Mouse (Mus musculus) hindbrain, embryonic 12.5 days (tissue): ENCODE data around the gene Efhd2. TPM values are rescaled to one million over a fixed set of nuclear protein-coding genes. Genes with fewer than 3 reads are reported as not detected.

Experiments
- ATAC-seq: fragments of 200-750 bp; cut with Nextera tagmentation; 2 replicates; pipeline ENCODE4 v1.8.0; 2017; ENCODE audit warnings: moderate TSS enrichment; ENCODE audit not compliant: low FRiP score
- H3K27ac ChIP-seq: fragments of 300-500 bp; sonication (generic); 2 replicates; pipeline ENCODE4 v1.5.1; 2016; ENCODE audit warnings: mild to moderate bottlenecking
- H3K27me3 ChIP-seq: fragments of 300-500 bp; sonication (generic); 2 replicates; pipeline ENCODE4 v1.6.1; 2016; ENCODE audit warnings: mild to moderate bottlenecking
- H3K36me3 ChIP-seq: fragments of 300-500 bp; sonication (generic); 2 replicates; pipeline ENCODE4 v1.6.1; 2016; ENCODE audit warnings: mild to moderate bottlenecking
- H3K4me1 ChIP-seq: fragments of 300-500 bp; sonication (generic); 2 replicates; pipeline ENCODE4 v1.6.1; 2016
- H3K4me2 ChIP-seq: fragments of 300-500 bp; sonication (generic); replicated peaks from 2 replicates; pipeline ENCODE4 v1.6.1; 2016; ENCODE audit warnings: mild to moderate bottlenecking
- H3K4me3 ChIP-seq: fragments of 300-500 bp; sonication (generic); 2 replicates; pipeline ENCODE4 v1.5.1; 2016; ENCODE audit warnings: mild to moderate bottlenecking
- H3K9ac ChIP-seq: fragments of 300-500 bp; sonication (generic); 2 replicates; pipeline ENCODE4 v1.6.1; 2016; ENCODE audit warnings: mild to moderate bottlenecking, moderate library complexity
- H3K9me3 ChIP-seq: fragments of 300-500 bp; sonication (generic); replicated peaks from 2 replicates; pipeline ENCODE4 v1.6.1; 2016; ENCODE audit warnings: mild to moderate bottlenecking
- WGBS: fragments of 180-500 bp; shearing (Covaris S2); methylation state at CpG from one replicate; pipeline ENCODE4 v1.1.7; 2016; 5-methylcytosine and 5-hydroxymethylcytosine counted together
- polyA plus RNA-seq: library from polyadenylated mRNA; unstranded; fragments of >200 nt; fragmentation: Nextera tagmentation; extraction: Ambion mirVana; gene quantifications from 2 replicates; pipeline ENCODE4 v1.2.1, GENCODE M21; 2016

Gene Efhd2
- polyA plus RNA-seq, 1 experiment from 2014 or later: 83.8 TPM

DNA sequence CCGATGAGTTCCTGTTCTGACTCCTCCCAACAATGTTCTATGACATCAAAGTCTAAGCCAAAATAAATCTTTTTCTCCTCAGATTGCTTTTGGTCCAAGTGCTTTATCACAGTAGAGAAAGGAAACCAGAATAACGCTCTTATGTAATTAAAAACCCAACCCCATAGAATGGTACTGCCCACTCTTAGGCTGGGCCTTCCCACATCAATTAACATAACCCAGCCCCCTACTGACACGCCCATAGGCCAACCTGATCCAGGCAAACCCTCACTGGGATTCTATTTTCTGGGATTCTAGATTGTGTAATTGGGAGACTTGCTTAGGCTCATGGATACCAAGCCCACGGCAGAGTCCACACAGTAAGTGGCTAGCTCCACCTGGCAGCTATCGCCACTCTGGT lies 9.7 kb downstream of the Efhd2 start:
- no peak overlapping the region for H3K4me2 ChIP-seq
- no peak overlapping the region for H3K4me3 ChIP-seq
- ATAC-seq: no peak
- no peaks in the 10 kb centered on the region for H3K27me3 ChIP-seq
- no peak overlapping the region for H3K27ac ChIP-seq
- 96% methylated on average over 5 of the region's 5 CpGs for WGBS
- peaks cover 11% of the 10 kb centered on the region for H3K36me3 ChIP-seq
- H3K9me3 ChIP-seq: no peaks in the 10 kb centered on the region
- no peak overlapping the region for H3K9ac ChIP-seq
- peaks cover 30% of the 10 kb centered on the region for H3K4me1 ChIP-seq

DNA sequence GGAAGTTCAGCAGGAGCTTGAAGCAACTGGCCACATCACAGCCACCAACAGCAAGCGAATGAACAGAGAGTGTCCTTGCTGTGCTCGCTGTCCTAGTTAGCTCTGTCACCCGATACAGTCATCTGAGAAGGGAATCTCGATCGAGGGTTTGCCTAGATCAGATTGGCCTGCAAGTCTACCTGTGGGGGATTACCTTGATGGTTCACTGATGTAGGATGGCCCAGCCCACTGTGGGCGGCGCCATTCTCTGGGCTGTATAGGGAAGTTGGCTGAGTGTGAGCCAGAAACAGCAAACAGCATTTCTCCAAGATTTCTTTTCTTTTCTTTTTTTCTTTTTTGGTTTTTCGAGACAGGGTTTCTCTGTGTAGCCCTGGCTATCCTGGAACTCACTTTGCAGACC lies 10.2 kb downstream of the Efhd2 start:
- no peak overlapping the region for H3K4me3 ChIP-seq
- H3K27ac ChIP-seq: no peak overlapping the region
- H3K27me3 ChIP-seq: no peaks in the 10 kb centered on the region
- H3K36me3 ChIP-seq: peaks cover 16% of the 10 kb centered on the region
- no peak for ATAC-seq
- 90% methylated on average over 8 of the region's 8 CpGs for WGBS
- H3K9me3 ChIP-seq: no peaks in the 10 kb centered on the region
- H3K4me1 ChIP-seq: peaks cover 25% of the 10 kb centered on the region
- no peak overlapping the region for H3K4me2 ChIP-seq
- H3K9ac ChIP-seq: no peak overlapping the region

DNA sequence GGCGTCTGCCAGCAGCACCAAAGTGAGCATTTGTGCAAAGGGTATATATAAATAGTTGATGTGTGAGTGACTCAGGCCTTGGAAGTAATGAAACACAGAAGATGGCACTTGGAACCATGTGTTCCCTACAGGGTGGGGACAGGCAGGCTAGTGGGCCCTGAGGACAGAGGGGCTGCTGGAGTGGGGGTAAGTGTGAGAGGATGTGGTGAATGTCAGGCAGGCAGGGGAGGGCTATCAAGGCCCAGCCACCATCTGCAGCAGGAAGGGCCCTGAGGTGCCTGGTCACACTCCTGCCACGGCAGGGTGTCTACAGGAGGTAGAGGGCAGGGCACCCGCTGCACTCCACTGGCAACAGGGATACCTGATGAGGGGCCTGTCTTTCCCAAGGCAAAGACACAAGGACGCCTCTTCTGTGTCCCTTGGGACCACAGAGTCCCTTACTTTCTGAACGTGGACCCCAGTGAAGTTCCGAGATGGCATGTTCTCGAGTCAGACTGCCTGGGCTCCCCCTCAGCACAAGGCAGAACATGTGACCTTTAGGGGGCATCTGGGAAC lies 10.9 kb downstream of the Efhd2 start:
- Histone ChIP-seq H3K27me3 (no peaks in the 10 kb centered on the region), H3K36me3 (peaks cover 23% of the 10 kb centered on the region), H3K4me2 (no peak overlapping the region), H3K4me1 (peaks cover 24% of the 10 kb centered on the region), H3K9me3 (no peaks in the 10 kb centered on the region), H3K27ac (no peak overlapping the region), H3K9ac (no peak overlapping the region), H3K4me3 (no peak overlapping the region)
- WGBS: 89% methylated on average over 7 of the region's 7 CpGs
- no peak for ATAC-seq

DNA sequence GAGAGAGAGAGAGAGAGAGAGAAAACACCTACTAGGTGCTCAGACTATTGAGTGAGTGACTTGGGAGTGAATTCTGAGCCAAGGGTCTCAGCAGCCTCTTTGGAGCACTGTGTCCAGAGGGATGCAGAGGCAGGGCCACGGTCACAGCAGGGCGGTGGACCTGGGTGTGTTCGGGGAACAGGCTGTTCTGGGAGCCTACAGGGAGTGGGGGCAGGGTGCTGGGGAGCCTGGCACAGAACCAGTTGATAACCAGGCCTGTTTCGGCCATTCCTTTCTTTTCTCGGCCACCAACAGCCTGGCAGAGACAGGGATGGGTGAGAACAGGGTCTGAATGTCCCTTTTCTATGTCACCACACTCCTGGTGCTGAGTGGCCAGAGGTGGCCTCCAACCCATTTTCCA lies 11.9 kb downstream of the Efhd2 start:
- Histone ChIP-seq H3K4me2 (no peak overlapping the region), H3K9ac (no peak overlapping the region), H3K9me3 (no peaks in the 10 kb centered on the region), H3K36me3 (peaks cover 26% of the 10 kb centered on the region), H3K4me1 (peaks cover 18% of the 10 kb centered on the region), H3K27me3 (no peaks in the 10 kb centered on the region), H3K27ac (no peak overlapping the region), H3K4me3 (no peak overlapping the region)
- ATAC-seq: no peak
- 85% methylated on average over 5 of the region's 5 CpGs for WGBS

DNA sequence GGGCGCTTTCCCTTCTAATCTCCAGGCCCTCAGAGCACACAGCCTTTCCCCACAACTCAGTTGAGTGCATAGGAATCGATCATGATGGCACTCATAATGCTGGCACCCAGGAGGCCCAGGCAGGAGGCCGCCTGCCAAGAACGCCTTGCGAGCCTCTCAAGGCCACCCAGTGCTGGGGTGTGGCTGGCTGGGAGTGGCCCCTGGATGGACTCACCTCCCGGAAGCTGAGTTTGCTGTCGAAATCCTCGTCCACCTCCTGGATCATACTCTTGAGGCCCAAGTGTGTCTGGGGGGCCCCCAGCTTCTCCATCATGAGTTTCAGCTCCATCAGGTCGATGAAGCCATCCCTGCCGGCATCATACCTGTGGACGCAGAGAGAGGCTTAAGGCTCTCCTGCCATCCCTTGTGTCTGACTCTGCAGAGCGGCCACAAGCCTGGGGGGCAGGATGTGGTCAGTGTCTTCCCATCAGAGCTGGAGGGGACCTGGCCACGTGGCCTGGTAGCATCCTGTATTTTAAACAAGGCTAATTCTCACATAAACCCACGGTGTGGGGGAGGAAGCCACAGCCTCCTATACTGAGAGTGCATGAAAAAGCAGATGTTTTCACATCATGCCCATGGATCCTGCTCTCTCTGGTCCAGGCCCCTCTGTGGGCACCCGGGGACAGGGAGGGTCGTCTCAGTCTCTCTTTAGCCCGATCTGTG lies 13.0 kb downstream of the Efhd2 start:
- no peak for ATAC-seq
- Histone ChIP-seq H3K36me3 (peaks cover 26% of the 10 kb centered on the region), H3K27ac (no peak overlapping the region), H3K9me3 (no peaks in the 10 kb centered on the region), H3K4me3 (no peak overlapping the region), H3K27me3 (no peaks in the 10 kb centered on the region), H3K9ac (no peak overlapping the region), H3K4me1 (peaks cover 6% of the 10 kb centered on the region), H3K4me2 (no peak overlapping the region)
- 89% methylated on average over 17 of the region's 17 CpGs for WGBS

DNA sequence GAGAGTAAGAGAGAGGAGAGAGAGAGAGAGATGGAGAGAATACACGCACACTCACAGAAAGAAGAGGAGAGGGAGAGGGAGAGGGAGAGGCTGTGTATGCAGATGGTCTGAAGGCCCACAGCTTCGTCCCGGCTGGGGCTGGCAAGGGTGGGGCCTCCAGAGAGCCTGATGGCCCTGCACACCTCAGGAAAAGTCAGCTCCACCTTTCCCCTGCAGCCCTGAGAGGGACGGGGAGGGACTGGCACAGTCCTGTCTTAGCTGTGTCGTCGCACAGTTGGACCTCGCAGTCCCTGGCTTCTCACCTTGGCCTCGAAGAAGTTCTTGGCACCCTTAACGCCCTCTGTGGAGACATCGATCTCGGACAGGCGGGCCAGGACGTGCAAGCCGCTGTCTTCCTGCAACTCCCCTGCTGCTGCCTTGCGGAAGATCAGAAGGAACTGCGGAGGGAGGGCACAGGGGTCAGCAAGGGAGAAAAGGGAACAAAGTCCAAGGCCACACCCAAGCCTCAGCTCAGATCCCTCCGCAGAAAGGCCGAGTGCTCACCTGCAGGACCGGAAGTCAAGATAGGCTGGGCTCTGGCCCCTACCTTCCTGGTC lies 14.4 kb downstream of the Efhd2 start:
- Histone ChIP-seq H3K27ac (no peak overlapping the region), H3K4me2 (no peak overlapping the region), H3K9me3 (no peaks in the 10 kb centered on the region), H3K9ac (no peak overlapping the region), H3K4me3 (no peak overlapping the region), H3K27me3 (no peaks in the 10 kb centered on the region), H3K4me1 (no peaks in the 10 kb centered on the region), H3K36me3 (peaks cover 26% of the 10 kb centered on the region)
- 67% methylated on average over 19 of the region's 19 CpGs for WGBS
- no peak for ATAC-seq

DNA sequence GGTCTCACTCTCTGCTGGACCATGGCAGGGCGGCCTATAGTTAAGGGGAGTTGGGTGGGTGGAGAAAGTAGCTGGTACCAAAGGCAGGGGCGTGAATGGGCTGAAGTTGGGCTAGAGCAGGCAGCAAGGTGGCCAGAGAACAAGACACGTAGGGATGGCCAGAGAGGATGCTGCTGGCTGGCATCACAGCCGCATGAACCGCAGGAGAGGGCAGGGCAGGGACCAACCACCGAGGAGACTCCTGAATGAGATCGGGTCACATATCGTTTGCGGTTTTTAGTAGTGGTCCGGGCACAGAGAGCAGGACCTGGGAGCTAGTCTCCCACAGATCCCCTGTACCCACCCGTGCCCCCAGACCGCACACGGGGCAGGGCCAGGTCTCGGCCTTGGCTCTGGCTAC lies 15.4 kb downstream of the Efhd2 start:
- no peak overlapping the region for H3K4me2 ChIP-seq
- 91% methylated on average over 14 of the region's 14 CpGs for WGBS
- no peak for ATAC-seq

DNA sequence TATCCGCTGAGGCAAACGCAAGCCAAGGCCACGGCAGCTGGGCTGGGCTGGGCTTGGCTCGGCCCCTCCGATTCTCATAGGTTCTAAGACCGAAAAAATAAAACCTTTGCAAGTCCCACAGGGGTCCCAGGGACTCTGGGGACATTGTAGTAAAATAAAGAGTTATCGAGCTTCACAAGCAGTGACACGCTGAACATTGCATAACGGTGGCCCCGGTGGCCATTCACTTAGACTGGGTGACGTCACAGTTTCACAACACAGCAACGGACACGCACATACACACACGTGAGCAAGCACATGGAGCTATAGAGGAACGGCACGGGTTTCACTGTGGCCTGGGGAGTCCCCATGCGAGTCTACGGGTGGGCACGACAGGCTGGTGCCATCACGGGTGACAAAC lies 16.2 kb downstream of the Efhd2 start:
- H3K4me3 ChIP-seq: no peak overlapping the region
- no peaks in the 10 kb centered on the region for H3K4me1 ChIP-seq
- 90% methylated on average over 20 of the region's 20 CpGs for WGBS
- H3K4me2 ChIP-seq: no peak overlapping the region
- H3K36me3 ChIP-seq: peaks cover 26% of the 10 kb centered on the region
- no peak overlapping the region for H3K9ac ChIP-seq
- ATAC-seq: no peak
- H3K27ac ChIP-seq: no peak overlapping the region
- no peaks in the 10 kb centered on the region for H3K9me3 ChIP-seq
- no peaks in the 10 kb centered on the region for H3K27me3 ChIP-seq

More for the DNA sequence above, 15.4 kb downstream of the Efhd2 start:
- Histone ChIP-seq H3K27me3 (no peaks in the 10 kb centered on the region), H3K9me3 (no peaks in the 10 kb centered on the region), H3K4me1 (no peaks in the 10 kb centered on the region), H3K9ac (no peak overlapping the region), H3K4me3 (no peak overlapping the region), H3K36me3 (peaks cover 26% of the 10 kb centered on the region), H3K27ac (no peak overlapping the region)

DNA sequence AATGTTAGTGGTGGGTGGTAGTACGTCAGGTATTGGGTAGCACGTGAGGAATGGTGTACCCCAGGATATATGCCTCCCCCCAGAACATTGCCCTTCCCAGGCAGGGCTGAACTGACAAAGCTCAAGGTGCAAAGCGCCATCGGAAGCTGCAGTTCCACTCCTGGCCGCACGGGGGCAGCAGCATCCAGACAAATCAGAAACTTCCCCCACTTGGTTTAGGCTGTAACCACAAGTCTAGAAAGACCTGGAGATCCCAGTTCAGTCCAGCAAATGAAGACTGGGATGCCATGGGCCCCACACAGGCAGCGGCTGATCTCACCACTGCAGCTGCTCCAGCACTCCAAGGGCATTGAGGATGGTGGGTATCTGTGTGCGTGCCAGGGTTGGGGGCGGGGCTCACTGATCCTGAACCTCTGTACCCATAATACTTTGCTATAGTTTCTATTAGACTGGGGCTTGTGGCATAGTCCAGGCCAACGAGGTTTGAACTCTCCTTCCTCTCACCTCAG lies 17.2 kb downstream of the Efhd2 start:
- Histone ChIP-seq H3K4me2 (no peak overlapping the region), H3K27ac (no peak overlapping the region; the same call in 1 of the 2 replicates), H3K9ac (no peak overlapping the region), H3K36me3 (peaks cover 26% of the 10 kb centered on the region), H3K9me3 (no peaks in the 10 kb centered on the region), H3K4me1 (no peaks in the 10 kb centered on the region), H3K27me3 (no peaks in the 10 kb centered on the region), H3K4me3 (no peak overlapping the region)
- ATAC-seq: peak; percentile 73
- WGBS: 19% methylated on average over 10 of the region's 10 CpGs

DNA sequence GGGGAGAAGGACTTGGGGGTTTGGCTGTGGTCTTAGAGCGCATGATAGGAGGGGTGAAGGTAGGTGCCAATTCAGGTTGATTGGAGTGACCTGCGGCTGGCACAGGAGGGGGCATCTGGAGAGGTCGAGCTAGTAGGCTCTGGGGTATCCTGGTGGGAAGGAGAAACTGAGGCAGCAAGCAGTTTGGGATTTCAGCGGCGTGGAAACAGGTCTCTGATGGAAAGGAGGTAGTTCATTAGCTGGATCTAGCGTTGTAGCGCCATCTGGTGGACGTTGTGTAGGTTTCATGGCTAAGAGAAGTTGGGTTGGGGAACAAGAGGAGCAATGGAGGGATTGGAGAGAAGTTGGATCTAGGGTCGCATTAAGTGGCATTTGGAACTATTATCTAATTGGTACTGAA lies 21.3 kb downstream of the Efhd2 start:
- H3K27ac ChIP-seq: no peak overlapping the region
- WGBS: 76% methylated on average over 9 of the region's 9 CpGs
- ATAC-seq: no peak
- no peaks in the 10 kb centered on the region for H3K27me3 ChIP-seq
- H3K9me3 ChIP-seq: no peaks in the 10 kb centered on the region
- no peaks in the 10 kb centered on the region for H3K36me3 ChIP-seq
- H3K4me3 ChIP-seq: no peak overlapping the region
- no peaks in the 10 kb centered on the region for H3K4me1 ChIP-seq
- H3K4me2 ChIP-seq: no peak overlapping the region
- no peak overlapping the region for H3K9ac ChIP-seq

DNA sequence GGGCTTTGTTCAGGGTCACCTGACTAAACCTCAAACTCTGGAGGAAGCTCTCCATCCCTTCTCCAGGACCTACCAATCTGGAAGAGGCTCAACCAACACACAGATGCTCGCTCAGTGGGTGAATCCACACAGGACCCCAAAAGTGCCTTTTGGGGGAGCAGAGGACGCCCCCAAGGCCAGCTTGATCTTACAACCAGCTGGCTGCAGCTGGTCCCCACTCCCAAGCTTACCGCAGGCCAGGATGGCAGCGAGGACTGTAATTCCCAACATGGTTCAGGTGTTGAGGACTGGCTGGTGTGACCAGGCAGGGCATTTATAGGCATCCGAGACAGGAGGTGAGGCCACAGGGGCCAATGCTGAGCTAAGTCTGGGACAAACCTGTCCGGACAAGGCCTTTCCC lies 28.7 kb downstream of the Efhd2 start, which contains the start of gene Ctrc:
Gene Ctrc, minus strand, starts transcription at position 361 of the 400 bp plus-strand sequence.
- 83% methylated on average over 6 of the region's 6 CpGs for WGBS
- no peaks in the 10 kb centered on the region for H3K36me3 ChIP-seq

DNA sequence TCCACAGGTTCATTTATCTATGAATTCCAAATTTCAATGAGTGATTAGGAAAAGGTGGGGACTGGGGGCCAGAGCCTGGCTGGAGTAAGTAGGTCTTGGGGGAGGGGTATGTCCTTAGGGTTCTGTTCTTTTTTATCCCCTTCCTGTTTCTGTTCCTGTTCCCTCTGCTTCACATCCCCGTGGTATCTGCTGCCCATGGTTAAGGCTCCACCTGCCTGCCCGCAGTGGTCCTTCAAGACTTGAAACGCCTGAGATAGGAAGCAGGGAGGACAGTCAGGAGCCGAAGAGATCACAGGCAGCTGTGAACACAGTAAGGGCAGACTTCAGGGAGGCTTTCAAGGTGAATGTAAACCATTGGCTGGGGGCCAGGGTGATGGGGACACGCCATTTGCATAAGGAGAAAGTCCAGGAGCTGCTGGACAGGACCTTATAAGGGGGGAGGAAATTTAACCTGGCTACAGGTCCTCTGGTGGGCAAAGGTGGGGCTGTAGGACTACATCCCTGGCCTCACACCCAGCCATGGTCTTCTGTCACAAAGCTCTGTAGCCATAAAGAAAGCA lies 40.1 kb downstream of the Efhd2 start:
- Histone ChIP-seq H3K4me1 (no peaks in the 10 kb centered on the region), H3K27me3 (no peaks in the 10 kb centered on the region), H3K4me3 (no peak overlapping the region), H3K4me2 (no peak overlapping the region), H3K9ac (no peak overlapping the region), H3K36me3 (no peaks in the 10 kb centered on the region), H3K27ac (no peak overlapping the region), H3K9me3 (no peaks in the 10 kb centered on the region)
- no peak for ATAC-seq
- WGBS: 69% methylated on average over 5 of the region's 5 CpGs

More for the DNA sequence above, 28.7 kb downstream of the Efhd2 start, which contains the start of gene Ctrc:
- H3K9me3 ChIP-seq: no peaks in the 10 kb centered on the region
- H3K4me1 ChIP-seq: no peaks in the 10 kb centered on the region
- H3K4me2 ChIP-seq: no peak within 1 kb of the TSS
- H3K27me3 ChIP-seq: 0 out of 2 replicates have a peak, but pooled peaks cover 4% of the 10 kb centered on the region
- no peak for ATAC-seq
- H3K4me3 ChIP-seq: no peak within 1 kb of the TSS
- H3K9ac ChIP-seq: no peak within 1 kb of the TSS
- no peak within 1 kb of the TSS for H3K27ac ChIP-seq
